Mouse (Mus musculus) hindlimb bud, embryonic 11.5 days (tissue): ENCODE measurements at regions not wholly inside any gene's neighbourhood (a gene's known extent, or its start where the extent isn't known, plus 50 kb on each side); places are given as distances from the start of the nearest gene placed in this dataset.

ENCODE experiments used
- DNase-seq: peaks from one replicate; pipeline ENCODE4 v3.0.0-alpha.2; 2012; ENCODE audit warnings: low read depth, low spot score; ENCODE audit errors: extremely low spot score

DNA sequence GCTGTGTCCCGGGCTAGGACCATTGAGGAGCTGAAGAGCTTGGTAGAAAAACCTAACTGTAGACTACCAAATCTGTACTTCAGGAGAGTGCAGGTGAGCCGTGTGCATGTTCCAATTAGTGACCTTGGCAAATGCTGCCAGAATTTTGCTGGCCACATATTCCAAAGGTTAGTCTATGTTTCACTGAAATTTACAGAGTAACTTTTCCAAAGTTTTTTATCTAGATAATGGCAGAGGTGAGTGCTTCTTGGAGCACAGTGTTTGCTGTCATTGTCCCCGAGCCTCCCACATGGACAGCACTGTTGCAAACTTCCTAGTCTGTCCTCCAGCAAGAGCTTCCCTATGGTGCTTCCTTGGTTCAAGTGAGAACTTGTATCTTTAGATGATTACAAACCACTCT, 232.5 kb downstream of the Foxa2 start:
- no peak for DNase-seq

DNA sequence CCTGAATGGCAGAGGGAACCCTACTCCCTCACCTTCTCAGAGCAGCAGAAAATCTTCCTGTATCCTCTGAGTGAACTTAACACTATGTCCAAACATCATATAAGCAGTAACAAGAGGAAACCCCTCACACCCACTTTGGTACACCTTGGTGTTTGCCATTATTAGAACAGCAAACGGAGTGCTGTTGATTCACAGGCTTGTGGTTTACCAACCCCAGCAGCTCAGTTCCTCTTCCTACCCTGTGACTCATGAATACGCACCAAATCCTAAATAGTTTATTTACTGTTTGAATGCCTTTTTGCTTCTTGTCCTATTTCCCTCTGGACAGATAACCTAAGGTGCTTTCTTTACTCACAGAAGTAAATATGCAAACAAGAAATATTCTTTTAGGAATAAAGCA, 233.3 kb downstream of the Foxa2 start:
- DNase-seq: no peak

- peak; percentile 12 for DNase-seq
Observed at GRCm38 (mm10) chr2:147808036-147808675, 238.6 kb downstream of the Foxa2 start.

DNA sequence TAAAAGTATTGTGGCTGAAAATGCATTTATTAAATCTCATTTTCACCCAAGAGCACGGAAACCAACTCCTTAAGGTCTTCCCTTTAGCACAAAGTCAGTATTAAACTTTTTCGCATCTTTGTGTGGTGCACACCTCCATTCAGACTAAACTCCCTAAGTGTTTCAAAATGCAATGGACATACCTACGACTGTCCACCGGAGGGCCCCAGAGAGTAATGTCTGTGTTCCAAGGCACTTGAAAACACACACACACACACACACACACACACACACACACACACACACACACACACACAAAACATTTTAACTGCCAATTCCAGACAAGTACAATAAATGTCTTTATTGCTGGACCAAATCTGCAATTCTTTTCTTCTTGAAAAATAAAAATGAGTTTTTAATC, 243.7 kb downstream of the Foxa2 start:
- DNase-seq: no peak

- no peak for DNase-seq
Observed at GRCm38 (mm10) chr2:147791434-147791833, 255.3 kb downstream of the Foxa2 start.

- DNase-seq: no peak
Observed at GRCm38 (mm10) chr2:147789877-147790276, 256.9 kb downstream of the Foxa2 start.

GRCm38 (mm10) chr2:147789268-147789667, 257.5 kb downstream of the Foxa2 start:
- DNase-seq: peak; percentile 39

DNA sequence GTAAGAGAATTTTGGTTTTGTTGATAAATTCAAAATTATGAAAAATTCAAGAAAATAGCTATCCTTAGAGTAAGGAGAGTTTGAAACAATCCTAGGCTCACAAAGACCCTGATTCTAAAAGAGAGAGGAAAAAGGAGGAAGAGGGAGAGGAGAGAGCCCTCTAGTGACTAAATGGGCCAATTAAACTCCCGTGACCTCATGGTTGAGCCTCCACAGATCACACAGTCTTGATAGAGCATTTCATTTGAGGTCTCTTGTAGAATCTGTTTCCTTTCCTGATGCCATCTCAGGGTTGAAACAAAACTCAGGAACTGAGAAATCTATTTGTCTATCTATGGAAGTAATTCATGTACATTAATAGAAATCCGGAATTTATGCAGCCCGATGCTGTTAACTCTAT, 258.8 kb downstream of the Foxa2 start:
- no peak for DNase-seq

- DNase-seq: no peak
Observed at GRCm38 (mm10) chr2:147782496-147782895, 264.3 kb downstream of the Foxa2 start.

- DNase-seq: no peak
Observed at GRCm38 (mm10) chr2:147776316-147776715, 270.5 kb downstream of the Foxa2 start.

DNA sequence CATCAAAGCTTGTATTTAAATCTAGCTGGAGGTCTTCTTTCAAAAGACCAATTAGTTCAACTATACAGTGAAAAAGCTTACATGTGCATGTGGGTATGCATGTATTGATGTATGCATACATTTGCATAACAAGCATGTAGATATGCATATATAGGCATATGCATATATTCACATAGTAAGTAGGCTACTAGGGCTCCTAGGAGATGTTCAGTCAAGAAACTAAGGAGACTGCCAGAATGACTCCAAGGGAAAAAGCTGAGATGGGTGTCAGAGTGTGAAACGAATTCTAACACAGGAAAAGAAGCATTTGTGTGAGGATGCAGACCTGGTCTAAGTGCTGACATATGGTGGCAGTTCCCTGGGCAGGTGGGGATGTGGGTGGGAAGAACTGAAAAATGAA, 274.2 kb downstream of the Foxa2 start:
- no peak for DNase-seq

DNA sequence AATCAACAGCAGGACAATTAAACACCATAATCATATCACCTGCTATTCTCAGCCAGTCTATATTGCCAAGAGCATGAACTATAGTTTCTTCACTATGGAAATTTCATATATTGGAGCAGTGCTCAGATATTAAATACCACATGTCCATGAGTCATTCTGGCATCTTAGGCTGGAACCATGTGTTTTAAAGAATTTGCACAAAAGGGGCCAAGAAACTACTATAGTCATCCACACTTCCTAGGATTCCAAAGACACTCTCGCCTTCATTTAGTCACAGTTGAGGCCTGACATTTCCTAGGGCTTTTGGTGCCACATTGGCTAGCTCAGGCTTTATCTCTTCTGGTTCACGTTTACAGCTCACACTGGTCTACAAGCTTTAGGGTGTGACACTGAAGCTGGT, 293.7 kb downstream of the Foxa2 start:
- DNase-seq: no peak

DNA sequence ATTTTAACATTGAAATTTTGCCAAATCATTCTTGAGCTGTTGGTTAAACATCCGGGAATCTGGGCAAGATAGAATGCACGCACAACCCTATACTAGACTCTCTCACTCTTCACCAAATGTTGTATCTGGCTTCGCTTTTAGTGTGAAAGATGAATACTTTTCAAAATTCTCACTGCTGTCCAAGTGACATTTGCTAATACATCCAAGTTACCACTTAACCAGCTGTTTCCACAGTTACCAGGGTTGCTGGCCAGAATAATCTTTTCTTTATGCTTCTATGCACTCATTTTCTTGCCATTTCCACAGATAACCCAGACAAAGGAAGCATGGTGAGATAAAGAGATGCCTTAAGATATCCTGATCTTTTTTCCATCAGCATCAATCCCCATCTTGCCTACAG, 294.9 kb downstream of the Foxa2 start:
- no peak for DNase-seq

- no peak for DNase-seq
Observed at GRCm38 (mm10) chr2:147748006-147748405, 298.8 kb downstream of the Foxa2 start.

- no peak for DNase-seq
Observed at GRCm38 (mm10) chr2:147743908-147744307, 302.9 kb downstream of the Foxa2 start.

DNA sequence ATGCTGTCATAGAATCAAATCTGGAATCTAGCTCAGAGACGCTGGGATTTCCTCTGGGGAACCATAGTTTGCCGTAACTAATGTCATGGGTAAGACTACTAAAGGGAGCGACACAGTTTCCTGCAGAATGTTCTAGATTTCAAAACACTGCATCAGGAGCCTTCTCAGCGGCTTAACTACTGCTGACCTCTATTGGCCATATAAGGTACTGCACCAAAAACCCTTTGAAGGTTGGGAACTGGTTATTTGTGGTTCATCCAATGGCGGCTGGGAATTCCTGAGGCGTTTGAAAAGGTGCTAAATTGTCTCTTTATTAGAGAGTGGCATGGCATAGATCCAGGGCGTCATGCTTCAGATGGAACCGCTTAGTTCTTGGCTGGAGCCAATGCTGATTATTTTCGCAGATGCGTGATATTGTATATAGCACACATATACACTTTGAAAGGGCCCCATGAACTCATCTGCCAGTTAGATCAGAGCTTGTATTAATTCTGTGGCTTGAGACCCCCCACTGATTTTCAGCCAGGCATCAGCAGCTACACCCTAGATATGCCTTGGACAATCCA, 308.4 kb downstream of the Foxa2 start:
- DNase-seq: peak; percentile 41

DNA sequence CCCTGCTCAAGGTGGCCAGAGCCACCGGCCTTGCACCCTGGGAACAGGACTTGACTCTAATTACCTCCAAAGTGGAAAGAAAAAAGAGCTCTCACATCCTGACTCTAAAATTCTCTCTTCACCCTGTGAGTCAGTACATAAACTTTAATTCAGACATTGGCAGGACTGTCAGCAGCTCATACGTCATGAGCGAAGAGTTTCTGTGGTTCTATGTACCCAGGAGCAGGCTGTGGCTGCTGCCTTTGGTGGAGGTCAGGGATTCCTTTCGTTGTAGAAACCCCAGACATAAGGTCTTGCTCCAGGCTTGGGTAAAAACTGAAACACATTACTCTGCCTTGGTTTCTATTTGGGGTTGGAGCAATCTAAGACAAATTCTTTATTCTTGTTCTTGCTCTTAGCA, 319.4 kb downstream of the Foxa2 start:
- DNase-seq: no peak

DNA sequence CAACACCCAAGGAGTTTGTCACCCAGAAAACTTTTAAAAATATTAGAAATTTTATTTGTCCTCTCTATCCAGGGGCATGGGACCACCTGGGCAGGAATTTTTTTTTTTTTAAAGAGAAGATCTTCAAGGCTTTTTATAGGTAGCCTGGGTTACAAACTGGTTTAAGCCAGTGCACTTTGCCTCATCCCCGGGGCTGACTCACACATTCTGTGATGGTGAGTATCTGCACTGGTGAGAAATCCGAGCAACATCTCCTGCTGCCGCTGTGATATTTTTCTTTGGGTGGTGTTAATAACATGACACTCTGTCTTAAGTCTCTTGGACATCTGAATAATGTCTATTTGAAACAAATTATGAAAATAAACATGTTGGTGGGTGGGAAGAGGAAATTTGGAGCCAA, 327.8 kb downstream of the Foxa2 start:
- no peak for DNase-seq

GRCm38 (mm10) chr2:147717484-147717947, 329.3 kb downstream of the Foxa2 start:
- no peak for DNase-seq

DNA sequence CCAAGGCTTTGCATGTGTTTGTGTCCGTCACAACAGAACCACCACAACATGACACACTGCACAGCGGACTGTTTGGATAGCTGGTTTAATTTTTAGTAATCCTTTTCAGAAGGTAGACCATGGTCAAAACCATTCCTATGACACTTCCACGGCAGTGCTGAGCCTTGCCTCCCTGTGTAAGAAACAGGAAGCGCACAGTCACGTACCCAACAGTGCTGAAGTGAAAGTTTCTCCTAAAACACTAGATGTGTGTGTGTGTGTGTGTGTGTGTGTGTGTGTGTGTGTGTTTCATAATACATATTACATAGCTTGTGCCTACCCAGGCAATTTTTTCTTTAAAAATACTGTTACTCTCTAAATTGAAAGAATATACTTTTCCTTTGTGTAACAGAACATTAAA, 331.0 kb downstream of the Foxa2 start:
- DNase-seq: no peak

DNA sequence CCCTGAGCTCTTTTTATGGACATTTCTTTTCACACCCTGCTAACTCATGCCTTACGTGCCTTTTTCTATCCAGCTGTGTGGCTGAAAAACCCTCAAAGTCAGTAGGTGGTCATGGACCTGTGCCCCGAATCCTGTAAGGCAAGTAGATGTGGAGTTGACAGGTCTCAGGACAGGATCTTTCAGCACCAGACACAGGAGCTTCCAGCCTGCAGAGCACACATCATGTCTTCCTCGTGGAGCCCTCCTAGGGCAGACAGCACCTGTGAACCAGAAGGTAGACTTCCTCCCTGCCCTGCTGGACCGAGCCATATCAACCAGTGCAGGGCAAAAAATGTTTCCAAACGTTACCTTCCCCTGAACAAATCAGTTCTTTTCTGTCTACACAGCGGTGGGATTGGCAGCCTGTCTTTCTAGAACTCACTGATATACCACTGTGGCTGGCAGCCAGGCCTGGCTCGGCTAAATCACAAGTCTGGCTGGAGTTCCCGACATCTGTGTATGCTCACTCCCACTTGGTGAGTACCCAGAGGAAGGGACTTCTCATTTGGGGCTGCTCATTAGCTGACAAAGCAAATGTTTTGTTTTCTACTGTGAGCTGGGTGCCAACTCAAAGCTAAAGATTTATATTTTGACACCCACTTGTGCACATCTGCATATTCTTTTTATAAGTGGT, 336.0 kb downstream of the Foxa2 start:
- DNase-seq: no peak

DNA sequence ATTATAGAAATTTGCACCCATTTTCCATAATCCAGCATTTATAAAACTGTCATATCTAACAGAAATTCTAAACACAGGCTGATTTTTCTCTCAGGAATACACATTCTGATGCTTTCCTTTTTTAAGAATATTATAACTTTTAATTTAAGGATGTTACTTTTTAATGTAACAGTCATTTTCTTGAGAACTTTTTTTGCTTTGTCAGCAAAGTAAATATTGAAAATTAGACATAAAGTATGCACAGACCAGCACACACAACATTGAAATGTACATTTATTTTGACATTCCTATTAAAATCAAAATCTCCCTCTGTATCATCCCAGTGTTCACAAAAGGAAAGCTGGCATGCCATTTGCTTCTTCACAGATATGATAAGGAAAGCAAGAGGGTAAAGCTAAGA, 337.0 kb downstream of the Foxa2 start:
- no peak for DNase-seq
